Mouse (Mus musculus) C2C12 (cell line): ENCODE results near the gene Cacna1h. TPM values are rescaled to one million over a fixed set of nuclear protein-coding genes. Genes with fewer than 3 reads are reported as not detected.

ENCODE experiments used
- H3K27me3 ChIP-seq: one replicate; pipeline ENCODE4 v1.6.1; 2011; ENCODE audit not compliant: control insufficient read depth, insufficient read depth, insufficient read length
- H3K36me3 ChIP-seq: one replicate; pipeline ENCODE4 v1.6.1; 2011; ENCODE audit not compliant: control insufficient read depth, insufficient read depth
- H3K4me3 ChIP-seq: one replicate; pipeline ENCODE4 v1.5.1; 2011; ENCODE audit warnings: mild to moderate bottlenecking, control low read depth; ENCODE audit not compliant: poor library complexity, insufficient read depth, severe bottlenecking
- H3K79me2 ChIP-seq: one replicate; pipeline ENCODE4 v1.6.1; 2011; ENCODE audit not compliant: control insufficient read depth, insufficient read depth
- H3K79me3 ChIP-seq: one replicate; pipeline ENCODE4 v1.6.1; 2011; ENCODE audit warnings: low read depth, control low read depth
- H3ac ChIP-seq: one replicate; pipeline ENCODE3; 2011; ENCODE audit warnings: low read depth; ENCODE audit not compliant: control insufficient read depth, insufficient read length
- CEBPB ChIP-seq: IDR thresholded peaks from one replicate; pipeline ENCODE4 v1.6.1; 2011; ENCODE audit warnings: low read depth, mild to moderate bottlenecking, control low read depth, moderate library complexity
- CTCF ChIP-seq: IDR thresholded peaks from one replicate; pipeline ENCODE4 v1.5.1; 2011; ENCODE audit not compliant: control insufficient read depth, insufficient read depth, insufficient read length
- FOSL1 ChIP-seq: IDR thresholded peaks from one replicate; pipeline ENCODE4 v1.8.0; 2011; ENCODE audit warnings: mild to moderate bottlenecking, low read length; ENCODE audit not compliant: poor library complexity, insufficient read depth, severe bottlenecking
- MAX ChIP-seq: IDR thresholded peaks from one replicate; pipeline ENCODE4 v1.6.1; 2011; ENCODE audit warnings: mild to moderate bottlenecking, control low read depth
- MYOD1 ChIP-seq: IDR thresholded peaks from one replicate; pipeline ENCODE4 v1.6.1; 2011; ENCODE audit warnings: low read depth; ENCODE audit not compliant: control insufficient read depth, insufficient read length
- MYOG ChIP-seq: IDR thresholded peaks from one replicate; pipeline ENCODE4 v1.6.1; 2011; ENCODE audit not compliant: control insufficient read depth, insufficient read length; ENCODE audit errors: extremely low read depth
- USF1 ChIP-seq: IDR thresholded peaks from one replicate; pipeline ENCODE4 v1.6.1; 2011; ENCODE audit warnings: low read depth, mild to moderate bottlenecking, control low read depth, moderate library complexity
- polyA plus RNA-seq: library from polyadenylated mRNA; unstranded; fragments of >200 nt; fragmentation: generic; extraction: Trizol; gene quantifications from one replicate; pipeline ENCODE4 v1.2.1, GENCODE M21; 2012; ENCODE audit warnings: missing spikeins

Gene Cacna1h
- polyA plus RNA-seq, 1 experiment: not detected

DNA sequence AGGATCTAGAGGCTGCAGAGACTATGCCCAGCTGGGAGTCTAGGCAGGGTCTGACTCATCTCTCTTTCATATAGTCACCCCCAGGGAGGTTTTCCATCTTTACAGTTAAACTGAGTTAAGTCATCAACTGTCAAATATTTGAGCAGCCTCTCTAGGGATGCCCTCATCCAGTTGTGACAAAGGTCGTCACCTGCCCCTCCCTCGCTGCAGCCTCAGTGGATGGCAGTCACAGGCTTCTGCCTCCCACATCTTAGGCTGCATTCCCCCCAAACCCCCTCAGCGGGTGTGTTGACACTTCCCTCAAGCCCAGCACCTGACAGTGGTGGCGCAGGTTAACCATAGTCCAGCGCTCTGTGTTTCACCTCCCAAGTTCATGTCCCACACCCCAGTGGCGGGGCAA, 7.8 kb upstream of the Cacna1h start:
- Histone ChIP-seq H3ac (no peak overlapping the region), H3K4me3 (no peak overlapping the region), H3K79me3 (no peaks in the 10 kb centered on the region), H3K79me2 (no peaks in the 10 kb centered on the region), H3K36me3 (no peaks in the 10 kb centered on the region), H3K27me3 (peaks cover 52% of the 10 kb centered on the region)
- TF ChIP-seq MAX (no peak), CEBPB (no peak), CTCF (no peak), FOSL1 (no peak), MYOG (no peak), MYOD1 (no peak), USF1 (no peak)

DNA sequence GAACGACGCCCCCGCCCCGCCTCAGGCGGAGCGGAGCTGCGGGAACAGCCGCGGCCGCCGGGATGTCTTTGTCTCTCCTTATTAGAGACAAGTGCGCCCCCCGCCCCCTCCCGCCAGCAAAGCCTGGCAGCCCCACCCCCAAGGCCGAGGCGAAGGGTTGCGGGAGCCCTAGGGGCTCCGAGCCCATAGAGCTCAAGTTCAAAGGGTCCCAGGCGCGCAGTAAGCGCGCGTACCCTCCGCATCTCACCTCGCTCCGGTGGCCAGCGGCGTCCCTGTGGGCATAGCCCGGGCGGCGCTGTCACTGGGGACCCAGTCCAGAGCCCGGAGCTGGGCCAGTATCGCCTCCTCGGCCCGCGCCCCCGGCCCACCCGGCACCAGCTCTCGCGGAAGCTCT, 363 bp downstream of the Cacna1h start:
- Histone ChIP-seq H3ac (no peak overlapping the region), H3K79me2 (no peaks in the 10 kb centered on the region), H3K36me3 (no peaks in the 10 kb centered on the region), H3K79me3 (no peaks in the 10 kb centered on the region), H3K27me3 (peaks cover 73% of the 10 kb centered on the region), H3K4me3 (no peak overlapping the region)
- no peak for TF ChIP-seq MAX
- TF ChIP-seq CEBPB: no peak
- TF ChIP-seq MYOD1: no peak
- no peak for TF ChIP-seq CTCF
- no peak for TF ChIP-seq MYOG
- no peak for TF ChIP-seq FOSL1
- TF ChIP-seq USF1: no peak

DNA sequence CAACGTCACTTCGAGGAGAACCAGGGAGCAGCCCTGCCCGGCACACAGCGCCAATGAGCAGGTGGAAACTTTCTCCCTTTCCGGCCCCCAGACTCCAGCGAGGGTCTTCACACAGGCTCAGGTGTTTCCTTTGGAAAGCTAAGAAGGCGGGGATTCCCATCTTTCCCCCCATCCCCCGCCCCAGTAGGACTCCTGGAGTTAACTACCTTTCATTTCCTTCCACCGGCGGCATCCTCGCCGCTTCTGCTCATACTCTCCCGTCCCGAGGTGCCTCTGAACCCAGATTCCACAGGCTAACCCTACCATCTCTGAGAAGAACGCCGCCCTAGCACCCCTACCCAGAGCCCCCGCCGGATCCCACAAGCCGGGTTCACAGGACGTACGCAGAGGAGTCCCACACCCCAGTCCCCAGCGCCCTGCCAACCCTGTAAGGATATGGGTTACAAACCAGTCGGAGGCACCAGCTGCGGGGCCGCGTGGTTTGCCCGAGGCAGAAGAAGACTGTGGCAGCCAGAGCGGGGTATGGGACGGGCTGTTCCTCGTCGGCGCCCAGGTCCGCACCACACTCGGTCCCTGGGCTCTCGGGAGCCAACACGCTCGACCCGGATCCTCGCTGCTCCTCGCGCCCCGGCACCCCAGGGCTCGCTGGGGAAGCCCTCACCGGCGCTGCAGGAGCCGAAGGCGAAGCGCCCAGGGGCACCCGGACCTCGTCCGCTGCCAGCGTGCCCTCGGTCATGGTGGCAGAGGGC, 976 bp downstream of the Cacna1h start:
- Histone ChIP-seq H3K36me3 (no peaks in the 10 kb centered on the region), H3K4me3 (no peak overlapping the region), H3K27me3 (peaks cover 73% of the 10 kb centered on the region), H3K79me2 (no peaks in the 10 kb centered on the region), H3ac (no peak overlapping the region), H3K79me3 (no peaks in the 10 kb centered on the region)
- TF ChIP-seq FOSL1 (no peak), MYOD1 (no peak), MYOG (no peak), CEBPB (no peak), MAX (no peak)

DNA sequence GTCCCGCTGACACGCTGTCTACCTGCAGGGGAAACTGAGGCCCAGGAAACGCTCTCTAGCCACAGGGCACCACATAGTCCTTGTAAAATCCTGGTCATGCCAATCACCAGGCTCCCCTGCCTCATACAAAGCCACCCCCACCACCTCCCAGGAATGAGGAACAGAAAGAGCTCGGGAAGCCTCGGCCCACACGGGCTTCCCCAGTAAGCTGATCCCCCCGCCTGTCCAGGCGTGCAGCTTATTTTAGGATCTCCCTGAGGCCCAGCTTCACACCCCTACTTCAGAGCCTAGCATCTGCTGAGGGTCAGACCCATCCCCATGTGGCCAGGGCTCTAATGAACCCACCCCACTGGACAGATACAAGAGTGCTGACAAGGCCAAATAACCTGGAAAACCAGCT, 3.0 kb downstream of the Cacna1h start:
- TF ChIP-seq CEBPB (no peak), MYOD1 (no peak), MYOG (no peak), USF1 (no peak)
- Histone ChIP-seq H3K36me3 (no peaks in the 10 kb centered on the region), H3K4me3 (no peak overlapping the region), H3K79me2 (no peaks in the 10 kb centered on the region), H3K79me3 (no peaks in the 10 kb centered on the region), H3K27me3 (peaks cover 70% of the 10 kb centered on the region), H3ac (no peak overlapping the region)

DNA sequence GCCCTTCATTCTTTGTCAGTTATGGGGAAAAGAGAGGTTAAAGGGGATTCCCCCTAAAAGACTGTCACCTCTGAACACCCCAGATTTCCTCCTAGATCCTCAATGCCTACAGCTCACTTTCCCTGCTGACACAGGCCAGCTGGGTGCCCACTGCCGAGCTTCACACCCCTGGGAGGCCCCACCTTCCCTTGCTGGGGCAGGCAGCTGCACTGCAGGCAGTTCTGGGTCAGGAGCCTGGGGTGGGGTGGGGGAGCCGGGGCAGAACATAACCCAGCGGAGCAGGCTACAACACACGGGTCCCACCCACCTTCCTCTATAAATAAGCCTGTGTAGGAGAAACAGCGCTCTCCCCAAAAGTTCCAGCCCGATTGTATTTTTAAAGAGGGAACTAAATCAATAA, 3.7 kb downstream of the Cacna1h start:
- H3K79me2 ChIP-seq: no peaks in the 10 kb centered on the region
- TF ChIP-seq MAX (no peak), CEBPB (no peak), FOSL1 (no peak), USF1 (no peak), MYOG (no peak), CTCF (no peak), MYOD1 (no peak)
- H3K4me3 ChIP-seq: no peak overlapping the region
- no peaks in the 10 kb centered on the region for H3K79me3 ChIP-seq
- H3ac ChIP-seq: no peak overlapping the region
- H3K36me3 ChIP-seq: no peaks in the 10 kb centered on the region
- peaks cover 66% of the 10 kb centered on the region for H3K27me3 ChIP-seq

DNA sequence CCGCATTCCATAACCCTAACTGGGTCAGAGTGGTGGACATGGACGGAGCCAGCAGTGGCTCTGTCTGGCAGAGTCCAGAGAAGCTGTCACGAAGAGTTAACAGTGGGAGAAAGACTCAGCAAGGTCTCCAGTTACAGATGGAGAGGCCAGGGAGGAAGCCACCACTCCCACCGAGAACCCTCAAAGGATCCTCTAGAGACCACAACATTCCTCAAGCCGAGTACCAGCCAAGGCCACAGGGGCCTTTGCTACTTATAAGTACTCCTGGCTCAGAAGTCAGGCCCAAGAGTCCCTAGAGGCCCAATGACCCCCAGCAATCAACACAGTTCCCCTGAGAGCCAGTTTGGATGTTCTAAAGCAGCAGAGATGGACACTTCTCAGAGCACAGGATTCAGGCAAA, 4.3 kb downstream of the Cacna1h start:
- no peaks in the 10 kb centered on the region for H3K79me2 ChIP-seq
- no peak overlapping the region for H3K4me3 ChIP-seq
- H3K27me3 ChIP-seq: peaks cover 66% of the 10 kb centered on the region
- no peaks in the 10 kb centered on the region for H3K79me3 ChIP-seq
- no peaks in the 10 kb centered on the region for H3K36me3 ChIP-seq
- TF ChIP-seq FOSL1 (no peak), CEBPB (no peak), MYOG (no peak), CTCF (no peak), MAX (no peak), MYOD1 (no peak), USF1 (no peak)
- H3ac ChIP-seq: no peak overlapping the region
